Mouse (Mus musculus): ENCODE data around the gene Gna12.

DNA sequence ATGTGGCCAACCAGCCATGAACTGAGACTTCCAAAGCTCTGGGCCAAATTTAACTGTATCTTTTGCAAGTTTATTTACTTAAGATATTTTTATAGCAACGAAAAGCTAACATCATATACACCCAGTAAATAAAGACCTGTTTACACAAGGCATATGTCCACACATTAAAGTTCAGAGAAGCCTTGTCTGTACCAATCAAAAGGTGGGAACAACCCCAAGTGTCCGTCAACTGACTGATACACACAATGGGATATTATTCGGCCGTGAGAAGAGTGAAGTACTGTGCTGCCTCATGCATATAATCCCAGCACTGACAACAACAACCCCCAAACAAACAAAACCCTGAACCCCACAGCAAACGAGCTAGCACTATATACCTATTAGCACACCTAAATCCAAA, 18.2 kb downstream of the Gna12 start:
- no peak for TF ChIP-seq CTCF (IDR thresholded peaks at IDR 0.05)
- TF ChIP-seq POLR2A (IDR thresholded peaks at IDR 0.05; ENCODE audit: insufficient read depth, low read depth, low read length) = no peak
- no peak for TF ChIP-seq EP300 (IDR thresholded peaks at IDR 0.05; ENCODE audit: insufficient read depth, low read depth, low read length)

Measured in heart, adult 2 months (tissue).